Mouse (Mus musculus): ENCODE measurements around the gene Cfap99. TPM values are rescaled to one million over a fixed set of nuclear protein-coding genes. Genes with fewer than 3 reads are reported as not detected.
A peak's percentile ranks its signal among the peaks of the same experiment; 100 is the strongest.

The Cfap99 gene
- total RNA-seq, 2 experiments from 2014 or later, result 0.39 to 0.41 TPM

- DNase-seq (ENCODE audit: low spot score in 2 of 2), result no peak
These were observed 11.7 kb upstream of the Cfap99 start for GRCm38 (mm10) chr5:34276746-34277145.

DNA sequence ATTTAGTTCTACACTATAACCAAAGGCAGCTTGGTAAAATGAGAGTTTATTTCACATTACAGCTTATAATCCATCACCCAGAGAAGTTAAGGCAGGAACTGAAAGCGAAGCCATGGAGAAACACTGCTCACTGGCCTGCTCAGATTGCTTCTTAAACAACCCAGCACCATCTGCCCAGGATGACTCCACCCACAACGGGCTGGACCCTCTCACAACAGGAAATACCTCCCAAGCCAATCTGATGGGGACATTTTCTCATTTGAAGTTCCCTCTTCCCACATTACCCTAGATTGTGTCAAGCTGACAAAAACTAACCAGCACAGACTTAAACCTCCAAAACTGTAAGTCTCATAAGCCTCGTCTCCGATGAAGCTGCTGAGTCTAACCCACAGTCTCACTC, 10.3 kb upstream of the Cfap99 start:
- no peak for DNase-seq (ENCODE audit: low spot score in 2 of 2)

DNA sequence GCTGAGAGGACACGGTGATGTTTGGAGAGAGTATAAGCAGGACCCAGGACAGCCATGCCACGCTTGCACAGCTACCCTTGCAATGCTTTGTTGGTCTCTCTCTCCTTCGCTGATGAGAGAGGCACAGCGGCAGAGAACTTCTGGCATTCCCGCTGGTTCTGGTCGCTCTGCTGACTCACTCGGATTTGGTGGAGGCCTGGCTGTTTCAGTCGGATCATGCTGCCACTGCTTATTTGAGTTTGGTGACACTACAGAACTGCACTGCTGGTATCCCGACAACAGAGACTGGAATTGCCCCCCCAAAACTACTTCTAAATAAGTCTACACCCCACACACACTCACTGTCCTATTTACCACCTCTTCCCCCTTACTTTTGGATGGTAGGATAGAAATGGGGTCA, 9.2 kb upstream of the Cfap99 start:
- DNase-seq (ENCODE audit: low spot score in 2 of 2), result no peak

GRCm38 (mm10) chr5:34280976-34281375, 7.4 kb upstream of the Cfap99 start:
- no peak for DNase-seq (ENCODE audit: low spot score in 2 of 2)

DNA sequence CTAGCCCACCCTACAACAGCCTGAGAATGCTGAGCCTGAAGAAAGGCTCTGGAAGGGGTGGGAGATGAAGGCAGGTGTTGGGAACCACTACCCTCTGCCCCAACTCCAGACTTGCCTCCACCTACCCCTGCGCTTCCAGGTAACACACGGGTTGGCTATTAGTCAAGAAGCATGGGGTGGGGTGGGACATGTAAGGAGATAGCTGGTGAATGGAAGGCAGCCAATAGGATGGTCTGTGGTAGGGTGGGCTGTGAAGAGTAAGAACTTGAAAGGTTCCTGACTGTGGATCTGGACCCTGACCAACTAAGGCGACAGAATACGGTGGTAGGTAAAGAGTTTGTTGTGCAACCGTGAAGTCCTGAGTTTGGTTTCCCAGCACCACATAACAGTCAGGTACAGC, 5.0 kb upstream of the Cfap99 start:
- DNase-seq (ENCODE audit: low spot score in 2 of 2), result no peak

GRCm38 (mm10) chr5:34284156-34284750, 4.1 kb upstream of the Cfap99 start:
- no peak for DNase-seq (ENCODE audit: low spot score in 2 of 2)

DNA sequence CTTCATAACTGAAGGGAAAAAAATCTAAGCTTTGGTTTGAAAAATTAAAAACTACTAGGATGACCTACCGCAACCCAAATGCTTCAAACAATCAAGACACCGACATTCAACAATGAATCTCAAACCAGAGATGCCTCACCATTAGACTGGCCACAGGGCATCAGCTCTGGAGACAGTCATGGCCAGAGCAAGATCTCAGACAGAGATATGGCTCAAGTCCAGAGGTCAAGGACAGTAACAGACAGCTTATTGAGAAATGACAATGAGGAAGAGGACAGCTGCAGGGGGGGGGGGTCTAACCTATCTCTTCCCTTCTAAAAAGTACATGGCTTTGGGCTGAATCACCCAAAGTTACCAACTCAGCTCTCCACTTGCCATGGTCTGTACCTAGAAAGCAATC, 3.1 kb upstream of the Cfap99 start:
- no peak for DNase-seq (ENCODE audit: low spot score in 2 of 2)

DNA sequence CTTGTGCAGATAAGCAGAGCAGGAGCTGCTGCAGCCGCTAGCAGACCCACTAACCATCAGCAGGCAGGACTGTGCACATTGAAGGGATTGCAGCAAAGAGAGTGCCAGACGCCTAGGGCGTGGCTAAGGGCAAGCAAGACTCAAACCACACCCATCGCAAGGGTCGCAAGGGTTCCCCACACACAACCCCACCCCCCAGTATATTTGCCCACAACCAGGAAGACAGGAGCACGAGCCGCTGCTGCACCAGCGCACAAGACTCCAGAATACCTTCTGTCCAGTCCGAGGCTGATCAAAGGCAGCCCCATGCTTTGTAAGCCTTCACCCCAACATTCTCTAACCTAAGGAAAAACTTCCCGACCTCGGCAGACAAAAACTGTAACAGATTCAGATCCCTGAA, 1.9 kb upstream of the Cfap99 start:
- no peak for DNase-seq (ENCODE audit: low spot score in 2 of 2)

DNA sequence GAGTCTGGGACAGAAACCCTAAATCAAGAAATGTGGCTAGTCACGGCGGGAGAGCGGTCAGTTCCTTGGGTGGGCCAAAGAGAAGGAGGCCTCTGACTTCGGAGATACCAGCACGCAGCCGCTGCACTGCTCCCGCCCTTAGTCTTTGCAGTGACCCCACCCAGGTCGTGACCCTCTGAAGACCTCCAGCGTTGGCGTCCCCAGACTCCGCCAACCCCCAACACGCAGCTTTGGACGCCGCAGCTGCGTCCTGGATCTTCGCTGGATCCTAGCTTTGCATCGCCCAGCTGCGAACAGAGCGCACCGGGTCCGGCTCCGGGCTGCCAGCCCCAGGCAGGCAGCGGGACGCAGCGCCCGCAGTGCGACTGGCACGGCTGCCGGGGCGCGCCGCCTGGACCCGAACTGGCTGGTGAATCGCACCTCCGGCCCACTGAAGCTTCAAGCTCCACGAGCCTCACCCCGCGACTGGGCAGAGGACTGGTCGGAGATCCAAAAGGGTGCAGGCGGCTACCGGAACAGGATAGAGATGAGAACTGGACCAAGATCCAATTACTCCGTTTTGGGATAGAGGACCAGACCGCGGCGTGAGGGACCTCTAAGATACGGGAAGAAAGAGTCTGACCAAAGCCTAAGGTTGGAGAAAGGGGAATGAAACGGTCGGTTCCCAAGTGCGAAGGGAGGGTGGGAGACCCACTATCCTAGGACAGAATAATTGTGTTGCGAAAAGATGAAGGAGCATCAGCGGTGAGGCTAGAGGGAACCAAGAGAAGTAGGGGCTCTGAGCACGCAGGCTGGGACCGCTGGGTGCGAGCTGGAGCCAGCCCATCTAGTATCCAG, 1.2 kb upstream of the Cfap99 start:
- no peak for DNase-seq (ENCODE audit: low spot score in 2 of 2)

DNA sequence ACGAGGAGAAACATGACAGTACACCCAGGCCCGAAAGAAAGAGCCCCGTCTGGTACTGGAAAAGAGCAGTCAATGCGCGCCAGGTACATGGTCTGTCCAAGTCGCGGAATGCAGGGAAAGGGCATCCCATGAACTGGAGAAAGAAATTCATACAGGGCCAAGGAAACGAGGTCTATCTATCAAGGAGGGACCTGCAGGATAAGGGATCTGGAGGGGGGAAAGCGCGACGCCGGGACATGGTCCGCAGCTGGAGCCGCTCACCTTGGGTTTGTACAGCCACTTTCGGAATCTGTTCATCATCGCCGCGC, 608 bp upstream of the Cfap99 start:
- peak in 1 of 2 experiments; percentile 39 for DNase-seq (ENCODE audit: low spot score in 2 of 2)

DNA sequence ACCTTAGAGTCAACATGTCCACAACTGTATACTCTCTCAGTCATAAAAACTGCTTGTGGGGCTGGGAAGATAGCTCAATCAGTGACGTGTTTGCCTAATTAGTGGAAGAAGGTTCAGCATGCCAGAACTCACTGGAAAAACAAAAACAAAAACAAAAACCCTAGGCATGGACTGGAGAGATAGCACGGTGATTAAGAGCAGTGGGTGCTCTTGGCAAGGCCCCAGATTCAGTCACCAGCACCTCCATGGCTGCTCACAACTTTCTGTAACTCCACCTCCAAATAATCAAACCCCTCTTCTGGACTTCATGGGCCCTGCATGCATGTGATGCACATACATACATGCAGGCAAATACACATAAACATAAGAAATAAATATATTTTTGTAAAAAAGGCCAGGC, 886 bp downstream of the Cfap99 start:
- DNase-seq (ENCODE audit: low spot score in 2 of 2), result no peak

DNA sequence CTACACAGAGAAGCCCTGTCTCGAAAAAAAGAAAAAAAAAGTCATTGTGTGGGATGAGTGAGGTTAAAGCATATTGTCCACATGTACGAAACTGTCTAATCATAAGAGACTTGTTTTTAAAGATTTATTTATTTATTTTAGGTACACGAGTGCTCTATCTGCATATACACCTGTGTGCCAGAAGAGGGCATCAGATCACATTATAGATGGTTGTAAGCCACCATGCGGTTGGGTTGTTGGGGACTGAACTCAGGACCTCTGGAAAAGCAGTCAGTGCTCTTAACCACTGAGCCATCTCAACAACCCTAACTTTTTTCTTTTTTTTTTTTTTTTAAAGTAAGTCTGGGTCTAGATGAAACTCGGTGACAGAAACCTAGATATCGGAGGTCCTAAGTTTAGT, 5.0 kb downstream of the Cfap99 start:
- no peak for DNase-seq (ENCODE audit: low spot score in 2 of 2)

DNA sequence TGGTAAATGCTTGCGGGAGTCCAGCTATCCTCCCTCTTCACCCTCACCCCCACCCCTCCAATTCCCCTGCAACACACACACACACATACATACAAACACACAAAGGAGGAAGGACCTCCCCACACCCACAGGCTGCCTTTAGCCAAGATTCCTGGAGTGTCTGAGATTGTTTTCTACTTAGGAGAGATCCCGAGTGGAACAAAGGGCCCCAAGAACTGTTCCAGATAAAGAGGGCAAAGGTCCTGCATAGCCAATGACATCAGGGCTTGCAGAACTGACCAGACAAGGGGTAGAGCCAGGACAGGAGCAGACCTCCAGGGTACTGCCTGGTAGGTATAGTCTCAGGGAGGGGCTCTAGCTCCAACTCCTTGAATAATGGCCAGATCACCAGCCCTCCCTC, 6.3 kb downstream of the Cfap99 start:
- no peak for DNase-seq (ENCODE audit: low spot score in 2 of 2)

DNA sequence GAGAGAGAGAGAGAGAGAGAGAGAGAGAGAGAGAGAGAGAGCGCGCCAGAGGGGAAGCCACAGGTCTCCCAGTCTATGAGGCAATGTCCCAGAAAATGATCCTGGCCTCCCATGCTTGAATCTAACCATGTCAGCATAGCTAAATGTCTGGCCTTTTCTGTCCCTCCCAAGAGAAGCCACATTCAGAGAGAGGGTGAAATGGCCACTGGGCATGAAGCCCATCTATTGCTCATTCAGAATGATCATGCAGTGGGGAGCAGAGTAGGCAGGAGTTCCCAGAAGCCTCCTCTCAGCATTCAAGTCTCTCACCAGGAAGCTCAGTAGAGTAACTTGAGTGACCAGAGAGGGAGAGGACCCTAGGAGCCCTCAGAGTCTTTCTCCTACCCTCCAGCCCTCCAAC, 6.7 kb downstream of the Cfap99 start:
- no peak for DNase-seq (ENCODE audit: low spot score in 2 of 2)

- no peak for DNase-seq (ENCODE audit: low spot score in 2 of 2)
These were observed 9.7 kb downstream of the Cfap99 start for GRCm38 (mm10) chr5:34298061-34298460.

DNA sequence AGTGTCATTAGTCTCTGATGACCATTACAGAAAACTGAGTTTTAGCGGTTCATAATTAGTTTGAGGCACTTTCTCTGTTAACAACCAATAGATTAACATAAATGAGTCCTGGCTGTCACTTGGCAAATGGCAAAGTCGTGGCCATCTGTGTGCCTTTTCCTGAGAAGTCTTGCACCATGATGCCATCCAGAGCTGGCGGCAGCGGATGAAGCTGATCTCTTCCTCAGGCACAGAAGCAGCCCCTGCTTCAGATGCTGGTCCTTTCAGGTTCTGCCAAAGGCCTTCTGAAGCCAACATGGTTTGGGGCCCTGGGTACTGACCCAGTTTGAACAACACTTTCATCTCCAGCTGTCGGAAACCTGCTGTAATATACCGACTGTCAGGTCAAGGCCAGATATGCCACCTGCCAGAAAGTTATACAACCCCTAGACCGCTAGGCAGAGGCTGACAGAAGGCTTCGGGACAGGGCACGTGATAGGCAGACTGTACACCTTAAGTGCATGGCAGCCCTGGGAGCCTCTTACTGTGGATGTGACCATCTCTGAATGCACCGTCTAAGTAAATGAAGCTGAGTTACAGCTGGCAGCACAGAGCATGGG, 10.6 kb downstream of the Cfap99 start:
- no peak for DNase-seq (ENCODE audit: low spot score in 2 of 2)

DNA sequence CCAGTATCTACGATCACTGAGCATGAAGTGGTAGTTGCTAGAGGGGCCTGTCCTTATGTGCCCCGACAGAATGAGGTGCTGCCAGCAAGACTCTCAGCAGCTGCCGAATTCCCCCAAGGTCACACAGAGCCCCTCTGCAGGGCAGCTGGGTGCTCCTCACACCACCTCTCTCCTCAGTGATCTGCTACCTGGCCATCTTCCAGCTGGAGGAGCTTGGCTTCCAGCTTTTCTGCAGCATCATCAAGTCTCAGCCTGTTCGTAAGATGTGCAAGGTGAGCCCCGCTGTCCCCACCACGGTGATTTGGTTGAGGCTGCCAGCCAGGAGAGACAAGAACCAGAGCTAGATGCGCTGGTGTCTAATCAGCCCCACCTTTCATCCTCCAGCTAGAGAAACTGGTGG, 14.0 kb downstream of the Cfap99 start:
- DNase-seq (ENCODE audit: low spot score in 2 of 2), result no peak

DNA sequence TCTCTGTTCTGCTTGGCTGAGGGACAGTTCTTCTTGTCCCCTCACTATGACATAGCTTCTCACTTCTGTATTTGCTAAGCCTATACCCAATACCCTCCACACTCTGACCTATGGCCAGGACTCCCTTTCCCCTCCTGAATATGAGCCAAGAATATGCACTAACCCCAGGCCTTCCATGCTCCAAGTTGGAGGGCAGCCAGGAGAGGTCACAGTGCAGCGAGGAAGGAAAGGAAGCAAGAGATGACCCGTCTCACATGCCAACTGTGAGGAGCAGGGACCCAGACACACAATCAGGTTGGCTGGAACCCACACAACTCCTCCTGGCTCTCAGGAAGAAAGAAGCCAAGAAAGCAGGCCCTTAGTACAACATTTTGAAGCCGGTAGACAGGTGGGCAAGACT, 20.6 kb downstream of the Cfap99 start:
- no peak for DNase-seq (ENCODE audit: low spot score in 2 of 2)

DNA sequence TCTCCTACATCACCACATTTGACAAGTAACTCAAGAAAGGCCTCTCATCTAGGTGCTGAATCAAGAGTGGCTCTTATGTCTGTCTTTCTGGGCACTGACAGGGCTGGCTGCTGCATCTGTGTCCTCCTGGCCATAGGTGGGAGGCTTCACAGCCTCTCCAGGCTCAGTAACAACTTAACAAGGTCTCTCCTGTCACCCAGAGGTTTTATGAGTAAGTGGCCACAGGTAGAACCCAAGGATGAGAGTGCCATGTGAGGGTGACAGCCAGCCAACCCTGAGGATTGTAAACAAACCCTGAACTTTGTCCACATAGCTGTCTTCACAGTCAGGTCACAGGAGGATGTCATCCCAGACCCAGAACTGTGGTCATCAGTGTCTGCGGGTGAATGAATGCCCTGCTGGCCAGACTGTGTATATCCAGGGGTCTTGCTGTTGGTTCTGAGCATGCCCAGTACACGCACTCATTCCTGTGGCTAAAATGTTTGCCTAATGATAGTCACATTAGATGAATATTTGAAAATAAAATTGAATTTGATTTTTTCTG, 31.2 kb downstream of the Cfap99 start:
- no peak for DNase-seq (ENCODE audit: low spot score in 2 of 2)

DNA sequence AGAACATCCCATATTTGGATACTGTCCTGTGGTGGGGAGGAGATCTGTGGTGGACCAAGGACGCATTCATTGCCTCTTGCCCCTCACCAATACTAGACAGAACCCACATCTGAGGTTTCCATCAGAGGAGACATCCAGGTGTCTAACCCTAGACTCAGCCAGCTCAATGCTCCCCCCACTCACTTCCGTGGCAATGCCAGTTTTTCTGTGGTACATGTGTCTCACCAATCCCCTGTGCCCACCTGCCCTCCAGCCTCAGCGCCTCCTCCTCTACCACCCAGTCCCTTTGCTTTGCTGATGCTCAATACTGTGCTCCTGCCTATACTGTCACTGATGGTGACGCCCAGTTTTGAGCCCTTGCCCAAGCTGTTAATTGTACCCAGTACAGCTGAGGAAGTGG, 32.8 kb downstream of the Cfap99 start:
- no peak for DNase-seq (ENCODE audit: low spot score in 2 of 2)

DNA sequence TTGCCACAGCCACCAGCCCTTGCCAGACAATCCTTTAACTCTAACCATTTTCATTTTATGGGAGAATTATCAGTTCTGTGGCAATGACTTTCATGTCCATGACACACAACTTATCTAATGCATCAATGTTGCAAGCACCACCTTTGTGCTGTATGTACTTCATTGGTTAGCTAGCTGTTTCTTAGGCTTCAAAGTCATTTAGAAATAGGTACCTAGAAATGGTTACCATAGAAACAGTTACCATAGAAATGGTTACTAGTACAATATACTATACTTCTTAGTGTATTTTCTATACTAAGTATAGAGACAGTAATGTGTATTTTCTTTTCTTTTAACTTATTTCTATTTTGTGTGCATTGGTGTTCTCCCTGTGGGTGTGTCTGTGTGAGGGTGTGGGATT, 36.9 kb downstream of the Cfap99 start:
- no peak for DNase-seq (ENCODE audit: low spot score in 2 of 2)

- DNase-seq (ENCODE audit: low spot score in 2 of 2), result no peak
These were observed 37.9 kb downstream of the Cfap99 start for GRCm38 (mm10) chr5:34326249-34326691.
